Mouse (Mus musculus) stomach, postnatal 0 days (tissue): ENCODE measurements around the gene Chn2.

ENCODE experiments used
- CTCF ChIP-seq: IDR thresholded peaks from 2 replicates; pipeline ENCODE4 v1.5.1; 2016; ENCODE audit warnings: antibody characterized with exemption, low read depth, mild to moderate bottlenecking, moderate library complexity
- EP300 ChIP-seq: optimal IDR thresholded peaks from 2 replicates; pipeline ENCODE3; 2016; ENCODE audit warnings: antibody characterized with exemption

DNA sequence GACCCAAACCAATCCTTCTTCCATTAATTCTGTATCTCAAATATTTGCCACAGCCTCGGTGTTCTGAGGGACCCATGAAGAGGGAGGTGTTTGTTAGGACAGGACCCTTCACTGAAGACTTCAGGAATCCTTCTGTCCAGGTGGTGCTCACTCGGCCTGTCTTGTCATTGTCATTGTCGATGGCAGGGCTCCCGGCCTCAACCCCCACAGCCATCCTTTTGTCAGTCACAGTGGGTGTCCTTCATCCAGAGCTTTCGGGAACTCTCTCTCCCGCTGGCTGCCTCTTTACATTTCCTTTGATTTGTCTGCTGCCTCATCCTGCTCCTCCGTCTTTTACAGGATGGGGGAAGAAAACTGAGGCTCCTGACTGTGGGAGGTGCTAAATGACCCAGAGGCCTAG lies 57.5 kb downstream of the Chn2 start:
- no peak for TF ChIP-seq CTCF
- no peak for TF ChIP-seq EP300
